Mouse (Mus musculus) brain, embryonic 14.5 days (tissue): ENCODE data around the gene Gm10491.

Source experiments
- CTCF ChIP-seq: fragments of 200-500 bp; IDR thresholded peaks from 2 replicates; pipeline ENCODE4 v1.5.1; 2012; ENCODE audit warnings: inconsistent platforms, mild to moderate bottlenecking, moderate library complexity, borderline replicate concordance; ENCODE audit not compliant: insufficient read depth, insufficient read length; ENCODE audit errors: extremely low read depth
- POLR2A ChIP-seq: fragments of 200-500 bp; IDR thresholded peaks from 2 replicates; pipeline ENCODE4 v1.6.1; 2012; ENCODE audit warnings: mild to moderate bottlenecking, inconsistent platforms, borderline replicate concordance; ENCODE audit not compliant: poor library complexity, insufficient read depth, insufficient read length, severe bottlenecking; ENCODE audit errors: extremely low read depth

GRCm38 (mm10) chrX:7865786-7866185 is 41.8 kb downstream of the Gm10491 start:
- TF ChIP-seq CTCF (no peak), POLR2A (no peak)
